Mouse (Mus musculus) Patski (cell line): Measurements from ENCODE around the gene Ecm1. TPM values are rescaled to one million over a fixed set of nuclear protein-coding genes. Genes with fewer than 3 reads are reported as not detected.

Experiments
- ATAC-seq: fragments of 100-300 bp; one replicate; pipeline ENCODE4 v1.8.0; 2021
- CTCF ChIA-PET: fragments of 350-600 bp; sonication (Branson Sonifier 250); formaldehyde crosslinking; loops from one replicate; lab custom pipeline; 2022; ENCODE audit warnings: inconsistent platforms; lab: Charles Lee
- POLR2A ChIA-PET: fragments of 350-600 bp; sonication (Branson Sonifier 250); formaldehyde crosslinking; loops from one replicate; lab custom pipeline; 2022; ENCODE audit warnings: antibody characterized with exemption, inconsistent platforms; lab: Charles Lee
- DNase-seq: peaks from one replicate; pipeline ENCODE4 v3.0.0-alpha.2; 2011; ENCODE audit warnings: low read depth, low spot score
- H3K27me3 ChIP-seq: fragments of 371-371 bp; one replicate; pipeline ENCODE4 v1.5.1; 2021
- CTCF ChIP-seq: fragments of 100-300 bp; IDR thresholded peaks from one replicate; pipeline ENCODE4 v1.5.1; 2021
- in situ Hi-C: fragments of 300-500 bp; cut with MboI; formaldehyde crosslinking; loops from 3 replicates; pipeline ENCODE4 v1.11.1; 2018; ENCODE audit warnings: low pct_unique_long_range_greater_than_20kb, mixed read lengths
- polyA plus RNA-seq: library from polyadenylated mRNA; unstranded; gene quantifications from one replicate; pipeline ENCODE4 v1.2.3, GENCODE M21; 2021

The Ecm1 gene
- polyA plus RNA-seq, 1 experiment from 2014 or later = 64.9 TPM

DNA sequence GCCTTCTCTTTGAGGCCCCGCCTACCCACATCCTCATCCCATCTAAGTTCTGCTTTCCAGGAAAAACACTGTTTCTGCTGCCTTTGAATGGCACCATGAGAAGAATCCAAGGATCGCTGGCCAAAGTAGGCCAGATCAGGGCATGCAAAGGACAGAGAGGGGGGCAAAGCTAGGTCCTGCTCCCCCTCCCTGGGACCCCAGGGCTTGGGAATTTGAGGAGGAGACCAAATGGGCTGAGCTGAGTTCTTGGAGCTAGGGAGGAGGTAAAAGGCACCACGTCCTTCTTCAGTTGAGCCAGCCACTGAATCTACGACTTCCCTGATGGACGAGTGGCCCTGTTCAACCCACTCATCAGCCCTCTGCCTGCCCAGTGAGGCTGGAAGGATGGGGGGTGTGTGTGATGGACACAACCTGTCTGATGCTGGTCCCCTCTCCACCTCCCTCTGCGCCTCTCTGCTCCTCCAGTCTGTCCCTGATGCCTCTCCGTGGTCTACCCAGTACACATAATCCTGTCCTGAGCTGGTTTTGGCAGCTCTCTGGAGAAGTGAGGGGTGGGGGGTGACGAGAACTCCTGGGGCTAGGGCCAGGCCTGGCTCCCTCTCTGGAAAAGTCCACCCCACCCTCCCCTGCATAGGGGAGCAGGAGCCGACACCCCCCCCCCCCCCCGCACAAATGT is 52.7 kb downstream of the Ecm1 start:
- in situ Hi-C loops = no loop called here
- ChIA-PET CTCF (interaction anchor here (0.9 to 6.0 kb wide), 6 partner anchors 10 to 169 kb away, joined by 3 to 58 read pairs (median 6); no protein-coding TSS in a partner anchor), POLR2A (interaction anchor here (0.5 to 3.5 kb wide), 10 partner anchors 10 to 104 kb away, joined by 3 to 20 read pairs (median 3); partner anchors contain the start of gene Mcl1)
- TF ChIP-seq CTCF = no peak
- no peaks in the 10 kb centered on the region for H3K27me3 ChIP-seq
- no peak for ATAC-seq
- no peak for DNase-seq

GRCm38 (mm10) chr3:95685701-95686100 is 53.7 kb downstream of the Ecm1 start:
- no peak for TF ChIP-seq CTCF
- ChIA-PET CTCF (interaction anchor here (0.7 to 6.0 kb wide), 6 partner anchors 9 to 168 kb away, joined by 3 to 58 read pairs (median 4); no protein-coding TSS in a partner anchor), POLR2A (interaction anchor here (1.0 to 3.5 kb wide), 5 partner anchors 9 to 25 kb away, joined by 4 to 20 read pairs (median 8); partner anchors contain the start of gene Mcl1)
- no peaks in the 10 kb centered on the region for H3K27me3 ChIP-seq
- no peak for ATAC-seq
- in situ Hi-C loops = no loop called here
- no peak for DNase-seq

GRCm38 (mm10) chr3:95685301-95685700 is 54.1 kb downstream of the Ecm1 start:
- CTCF ChIA-PET = interaction anchor here (0.7 to 6.0 kb wide), 6 partner anchors 9 to 168 kb away, joined by 3 to 58 read pairs (median 4); no protein-coding TSS in a partner anchor
- in situ Hi-C loops = no loop called here
- DNase-seq = no peak
- no peak for TF ChIP-seq CTCF
- POLR2A ChIA-PET = interaction anchor here (1.0 to 3.5 kb wide), 4 partner anchors 9 to 25 kb away, joined by 4 to 20 read pairs (median 8); partner anchors contain the start of gene Mcl1
- no peaks in the 10 kb centered on the region for H3K27me3 ChIP-seq
- no peak for ATAC-seq

GRCm38 (mm10) chr3:95684846-95685245 is 54.5 kb downstream of the Ecm1 start:
- POLR2A ChIA-PET = interaction anchor here (3.5 kb wide), 1 partner anchor 24 kb away, joined by 20 read pairs; the partner anchor contains the start of gene Mcl1
- no peak for ATAC-seq
- TF ChIP-seq CTCF = no peak
- H3K27me3 ChIP-seq = no peaks in the 10 kb centered on the region
- no peak for DNase-seq
- in situ Hi-C loops = no loop called here
- CTCF ChIA-PET = interaction anchor here (0.7 to 6.0 kb wide), 2 partner anchors 8 to 58 kb away, joined by 3 to 58 read pairs; no protein-coding TSS in a partner anchor

Other genes starting within 250 kb of the Ecm1 start
- gene Ctsk, start 240.3 kb downstream of the Ecm1 start, polyA plus RNA-seq = 1.1 TPM
- not detected for gene Ctss, start 212.8 kb downstream of the Ecm1 start, polyA plus RNA-seq
- not detected for gene Hormad1, start 179.9 kb downstream of the Ecm1 start, polyA plus RNA-seq
- 46.9 TPM for gene Golph3l, start 150.6 kb downstream of the Ecm1 start, polyA plus RNA-seq
- 142 TPM for gene Ensa, start 114.6 kb downstream of the Ecm1 start, polyA plus RNA-seq
- gene Mcl1, start 80.8 kb downstream of the Ecm1 start, polyA plus RNA-seq = 169 TPM
- 39.5 TPM for gene Adamtsl4, start 51.7 kb downstream of the Ecm1 start, polyA plus RNA-seq
- gene Tars2, start 20.6 kb upstream of the Ecm1 start, polyA plus RNA-seq = 58.1 TPM
- 35.3 TPM for gene Rprd2, start 79.3 kb upstream of the Ecm1 start, polyA plus RNA-seq
- gene Prpf3, start 116.3 kb upstream of the Ecm1 start, polyA plus RNA-seq = 48.9 TPM
- gene Mrps21, start 131.9 kb upstream of the Ecm1 start, polyA plus RNA-seq = 354 TPM
- gene Ciart, start 142.7 kb upstream of the Ecm1 start, polyA plus RNA-seq = 6.8 TPM
- gene BC028528, start 152.4 kb upstream of the Ecm1 start, polyA plus RNA-seq = 0.67 TPM
- gene Aph1a, start 154.4 kb upstream of the Ecm1 start, polyA plus RNA-seq = 297 TPM
- gene Car14, start 165.1 kb upstream of the Ecm1 start, polyA plus RNA-seq = 1.2 TPM
- 224 TPM for gene Anp32e, start 189.7 kb upstream of the Ecm1 start, polyA plus RNA-seq